Mouse (Mus musculus) lung, adult 2 months (tissue): Measurements from ENCODE around the gene Insm1.

Experiments used
- CTCF ChIP-seq: fragments of 200-500 bp; IDR thresholded peaks from 2 replicates; pipeline ENCODE4 v1.5.1; 2011; ENCODE audit warnings: mild to moderate bottlenecking, low read length, control low read depth; ENCODE audit not compliant: insufficient read depth
- POLR2A ChIP-seq: fragments of 200-500 bp; IDR thresholded peaks from 2 replicates; pipeline ENCODE4 v1.6.1; 2011; ENCODE audit warnings: low read depth, mild to moderate bottlenecking, control low read depth, low read length, borderline replicate concordance; ENCODE audit errors: extremely low read depth

DNA sequence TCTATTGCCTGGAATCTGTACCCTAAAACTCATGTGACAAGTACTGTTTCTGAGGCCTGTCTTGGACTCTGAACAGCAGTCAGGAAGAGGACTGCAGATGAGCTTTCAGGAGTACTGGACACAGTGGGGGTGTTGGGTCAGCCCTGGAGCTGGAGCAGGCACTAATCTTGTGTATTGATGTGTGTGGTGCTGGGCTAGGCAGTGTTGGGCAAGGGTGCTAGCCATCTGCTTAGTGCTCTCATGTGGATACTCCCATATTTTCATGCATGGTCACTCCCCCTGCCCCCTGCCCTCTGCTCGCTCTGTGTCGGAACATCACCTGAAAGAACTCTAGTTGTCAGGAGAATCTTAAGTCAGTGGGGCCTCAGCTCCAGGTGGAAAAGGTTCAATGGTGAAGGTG, 22.3 kb downstream of the Insm1 start:
- TF ChIP-seq CTCF (no peak), POLR2A (no peak)
